Mouse (Mus musculus): ENCODE results near the gene Sva.

The Sva gene

GRCm38 (mm10) chr6:42038094-42038493 lies at the start of gene Sva:
Sva (plus strand) TSS chr6:42038394.
- DNase-seq (ENCODE audit: low read depth, low spot score), result no peak

Measured in retina, adult 2 months (tissue).